Mouse (Mus musculus) C2C12 (cell line): ENCODE results near the gene Lif.

ENCODE experiments used
- CTCF ChIP-seq: IDR thresholded peaks from one replicate; pipeline ENCODE4 v1.5.1; 2011; ENCODE audit not compliant: control insufficient read depth, insufficient read depth, insufficient read length
- MAX ChIP-seq: IDR thresholded peaks from one replicate; pipeline ENCODE4 v1.6.1; 2011; ENCODE audit warnings: mild to moderate bottlenecking, control low read depth
- MYOD1 ChIP-seq: IDR thresholded peaks from one replicate; pipeline ENCODE4 v1.6.1; 2011; ENCODE audit warnings: low read depth; ENCODE audit not compliant: control insufficient read depth, insufficient read length

- TF ChIP-seq MAX: no peak
- TF ChIP-seq CTCF: no peak
- no peak for TF ChIP-seq MYOD1
Measured at GRCm38 (mm10) chr11:4279909-4280308, 22.6 kb downstream of the Lif start.
